Mouse (Mus musculus) midbrain, embryonic 13.5 days (tissue): ENCODE results near the gene Pafah1b2. TPM values are rescaled to one million over a fixed set of nuclear protein-coding genes. Genes with fewer than 3 reads are reported as not detected.

Experiments used
- ATAC-seq: fragments of 200-750 bp; cut with Nextera tagmentation; 2 replicates; pipeline ENCODE4 v1.8.0; 2017; ENCODE audit warnings: mild to moderate bottlenecking, moderate TSS enrichment, moderate library complexity
- H3K27ac ChIP-seq: fragments of 300-500 bp; sonication (generic); 2 replicates; pipeline ENCODE4 v1.5.1; 2015; ENCODE audit warnings: inconsistent platforms, mild to moderate bottlenecking, moderate library complexity
- H3K27me3 ChIP-seq: fragments of 300-500 bp; sonication (generic); 2 replicates; pipeline ENCODE4 v1.6.1; 2015; ENCODE audit warnings: mild to moderate bottlenecking, inconsistent platforms
- H3K36me3 ChIP-seq: fragments of 300-500 bp; sonication (generic); 2 replicates; pipeline ENCODE4 v1.6.1; 2015; ENCODE audit warnings: mild to moderate bottlenecking, inconsistent platforms
- H3K4me1 ChIP-seq: fragments of 300-500 bp; sonication (generic); replicated peaks from 2 replicates; pipeline ENCODE4 v1.6.1; 2015; ENCODE audit warnings: inconsistent platforms
- H3K4me2 ChIP-seq: fragments of 300-500 bp; sonication (generic); replicated peaks from 2 replicates; pipeline ENCODE4 v1.6.1; 2015; ENCODE audit warnings: moderate library complexity, mild to moderate bottlenecking, inconsistent platforms
- H3K4me3 ChIP-seq: fragments of 300-500 bp; sonication (generic); replicated peaks from 2 replicates; pipeline ENCODE4 v1.5.1; 2015; ENCODE audit warnings: mild to moderate bottlenecking, inconsistent platforms
- H3K9ac ChIP-seq: fragments of 300-500 bp; sonication (generic); replicated peaks from 2 replicates; pipeline ENCODE4 v1.6.1; 2015; ENCODE audit warnings: mild to moderate bottlenecking, inconsistent platforms
- H3K9me3 ChIP-seq: fragments of 300-500 bp; sonication (generic); 2 replicates; pipeline ENCODE4 v1.6.1; 2016; ENCODE audit warnings: mild to moderate bottlenecking, inconsistent platforms
- WGBS: fragments of 180-500 bp; shearing (Covaris S2); methylation state at CpG from one replicate; pipeline ENCODE4 v1.1.7; 2015; 5-methylcytosine and 5-hydroxymethylcytosine counted together
- polyA plus RNA-seq: library from polyadenylated mRNA; unstranded; fragments of >200 nt; fragmentation: Nextera tagmentation; extraction: Ambion mirVana; gene quantifications from 2 replicates; pipeline ENCODE4 v1.2.1, GENCODE M21; 2015

The Pafah1b2 gene
- polyA plus RNA-seq, 1 experiment from 2014 or later = 303 TPM

DNA sequence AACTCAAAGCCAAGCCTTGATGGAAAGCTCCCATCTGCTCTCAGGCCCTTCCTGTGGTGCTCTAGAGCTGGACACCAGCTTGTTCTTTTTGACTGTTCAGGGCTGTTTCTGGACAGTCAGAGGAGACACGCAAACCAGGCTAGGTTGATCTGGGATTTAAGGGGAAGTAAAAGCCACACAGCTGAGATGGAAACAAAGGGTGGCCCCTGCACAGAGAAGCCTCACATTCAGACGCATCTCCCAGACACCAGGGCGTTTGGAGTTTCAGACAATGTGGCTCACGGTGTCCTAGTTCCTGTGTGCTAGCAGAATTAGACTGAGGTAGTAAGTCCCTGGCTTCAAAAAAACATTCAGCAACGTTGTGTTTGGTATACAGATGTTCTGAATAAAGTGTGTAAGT is 6.3 kb downstream of the Pafah1b2 start:
- 53% methylated on average over 5 of the region's 5 CpGs for WGBS
- no peaks in the 10 kb centered on the region for H3K36me3 ChIP-seq
- no peak overlapping the region for H3K27ac ChIP-seq
- H3K9me3 ChIP-seq = no peaks in the 10 kb centered on the region
- no peak overlapping the region for H3K9ac ChIP-seq
- H3K4me1 ChIP-seq = peaks cover 2% of the 10 kb centered on the region; the same call in 1 of the 2 replicates
- no peak overlapping the region for H3K4me3 ChIP-seq
- no peak overlapping the region for H3K4me2 ChIP-seq
- no peak for ATAC-seq
- 0 out of 2 replicates have a peak, but pooled peaks cover 1% of the 10 kb centered on the region for H3K27me3 ChIP-seq

DNA sequence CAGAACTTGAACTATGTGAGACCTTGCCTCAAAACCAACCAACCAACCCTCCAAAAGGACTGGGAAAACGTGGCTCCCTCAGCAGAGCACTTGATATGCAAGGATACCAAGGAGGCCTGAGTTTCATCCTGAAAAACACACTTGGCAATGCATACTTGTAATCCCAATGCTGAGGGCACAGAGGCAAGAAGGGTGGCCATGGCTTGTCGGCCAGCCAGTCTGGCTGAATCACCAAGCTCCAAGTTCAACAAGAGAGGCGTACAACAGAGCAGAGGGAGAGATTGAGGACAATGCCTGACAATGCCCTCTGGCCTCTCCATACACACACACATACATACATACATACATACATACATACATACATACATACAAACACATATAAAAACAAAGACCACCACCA is 8.0 kb downstream of the Pafah1b2 start:
- no peak overlapping the region for H3K9ac ChIP-seq
- WGBS = 68% methylated on average over 3 of the region's 3 CpGs
- no peak for ATAC-seq

DNA sequence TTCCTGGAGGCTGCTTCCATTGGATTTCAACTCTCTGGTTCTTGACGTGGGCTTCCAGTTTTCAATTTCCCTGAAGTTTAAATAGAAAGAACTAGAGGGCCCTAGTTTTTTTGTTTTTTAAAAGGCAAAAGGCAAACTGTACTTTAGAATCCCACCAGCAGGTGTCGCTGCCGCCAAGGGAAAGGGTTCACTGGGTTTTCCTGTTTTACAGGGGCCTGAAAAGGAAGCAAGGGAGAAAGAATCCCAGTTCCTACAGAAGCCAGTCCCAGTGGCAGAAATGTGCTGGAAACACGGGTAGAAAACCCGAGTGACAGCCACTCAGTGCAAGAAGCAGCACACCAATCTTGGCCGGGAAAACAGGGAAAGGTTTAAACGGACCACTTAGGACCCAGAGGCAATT is 8.8 kb downstream of the Pafah1b2 start:
- no peaks in the 10 kb centered on the region for H3K36me3 ChIP-seq
- H3K9me3 ChIP-seq = no peaks in the 10 kb centered on the region
- H3K4me1 ChIP-seq = no peaks in the 10 kb centered on the region
- no peaks in the 10 kb centered on the region for H3K27me3 ChIP-seq
- H3K9ac ChIP-seq = no peak overlapping the region
- H3K4me2 ChIP-seq = no peak overlapping the region
- H3K4me3 ChIP-seq = no peak overlapping the region
- WGBS = 8% methylated on average over 7 of the region's 7 CpGs
- no peak overlapping the region for H3K27ac ChIP-seq
- no peak; the same call in 1 of the 2 replicates for ATAC-seq

More for the DNA sequence above, 8.0 kb downstream of the Pafah1b2 start:
- Histone ChIP-seq H3K36me3 (no peaks in the 10 kb centered on the region), H3K9me3 (no peaks in the 10 kb centered on the region), H3K4me2 (no peak overlapping the region), H3K27me3 (no peaks in the 10 kb centered on the region), H3K4me3 (no peak overlapping the region), H3K27ac (no peak overlapping the region), H3K4me1 (no peaks in the 10 kb centered on the region)

DNA sequence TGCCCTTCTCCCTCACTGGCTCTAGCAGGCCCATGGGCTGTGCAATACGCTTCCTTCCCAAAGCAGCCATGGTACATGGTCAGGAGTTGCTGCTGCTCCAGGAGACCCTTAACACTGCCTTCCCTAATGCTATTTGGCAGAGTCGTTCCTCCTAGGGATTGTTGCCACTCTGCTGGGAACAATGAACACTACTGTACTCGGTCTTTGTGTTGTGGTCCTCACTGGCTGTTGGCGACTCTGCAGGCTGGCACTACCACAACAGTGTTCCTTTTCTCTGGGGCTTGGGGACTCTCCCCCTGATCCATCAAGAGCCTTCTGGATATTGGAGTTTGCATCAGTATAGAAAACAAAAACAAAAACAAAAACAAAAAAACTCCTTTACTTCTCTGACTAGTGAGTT is 13.5 kb downstream of the Pafah1b2 start:
- H3K9ac ChIP-seq = no peak overlapping the region
- 74% methylated on average over 4 of the region's 4 CpGs for WGBS
- no peaks in the 10 kb centered on the region for H3K36me3 ChIP-seq
- H3K4me3 ChIP-seq = no peak overlapping the region
- H3K4me2 ChIP-seq = no peak overlapping the region
- H3K27ac ChIP-seq = no peak overlapping the region
- H3K27me3 ChIP-seq = no peaks in the 10 kb centered on the region
- H3K9me3 ChIP-seq = no peaks in the 10 kb centered on the region
- ATAC-seq = no peak
- H3K4me1 ChIP-seq = no peaks in the 10 kb centered on the region

DNA sequence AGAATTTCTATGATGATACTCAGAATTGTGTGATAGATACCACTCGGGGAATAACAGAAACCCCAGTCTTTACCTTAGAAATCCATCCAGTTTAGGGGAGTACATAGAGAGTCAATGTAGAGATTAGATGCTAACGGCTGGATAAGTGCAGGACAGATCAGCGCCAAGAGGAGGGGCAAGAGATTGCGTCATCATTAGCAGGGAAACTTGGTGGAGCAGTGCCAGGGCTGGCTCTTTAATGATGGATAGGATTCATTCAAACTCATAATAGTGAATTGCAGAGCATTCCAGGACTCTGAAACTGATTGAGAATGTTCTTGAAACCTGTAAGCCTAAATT is 27.3 kb downstream of the Pafah1b2 start:
- WGBS = under 1% methylated on average over 4 of the region's 4 CpGs
- Histone ChIP-seq H3K9me3 (no peaks in the 10 kb centered on the region), H3K4me2 (peak overlapping the region; percentile 95), H3K36me3 (peaks cover 4% of the 10 kb centered on the region), H3K4me3 (peak overlapping the region; percentile 97), H3K27ac (peak overlapping the region; percentile 97), H3K9ac (peak overlapping the region; percentile 98), H3K4me1 (peaks cover 44% of the 10 kb centered on the region), H3K27me3 (no peaks in the 10 kb centered on the region)
- peak; percentile 68 for ATAC-seq

DNA sequence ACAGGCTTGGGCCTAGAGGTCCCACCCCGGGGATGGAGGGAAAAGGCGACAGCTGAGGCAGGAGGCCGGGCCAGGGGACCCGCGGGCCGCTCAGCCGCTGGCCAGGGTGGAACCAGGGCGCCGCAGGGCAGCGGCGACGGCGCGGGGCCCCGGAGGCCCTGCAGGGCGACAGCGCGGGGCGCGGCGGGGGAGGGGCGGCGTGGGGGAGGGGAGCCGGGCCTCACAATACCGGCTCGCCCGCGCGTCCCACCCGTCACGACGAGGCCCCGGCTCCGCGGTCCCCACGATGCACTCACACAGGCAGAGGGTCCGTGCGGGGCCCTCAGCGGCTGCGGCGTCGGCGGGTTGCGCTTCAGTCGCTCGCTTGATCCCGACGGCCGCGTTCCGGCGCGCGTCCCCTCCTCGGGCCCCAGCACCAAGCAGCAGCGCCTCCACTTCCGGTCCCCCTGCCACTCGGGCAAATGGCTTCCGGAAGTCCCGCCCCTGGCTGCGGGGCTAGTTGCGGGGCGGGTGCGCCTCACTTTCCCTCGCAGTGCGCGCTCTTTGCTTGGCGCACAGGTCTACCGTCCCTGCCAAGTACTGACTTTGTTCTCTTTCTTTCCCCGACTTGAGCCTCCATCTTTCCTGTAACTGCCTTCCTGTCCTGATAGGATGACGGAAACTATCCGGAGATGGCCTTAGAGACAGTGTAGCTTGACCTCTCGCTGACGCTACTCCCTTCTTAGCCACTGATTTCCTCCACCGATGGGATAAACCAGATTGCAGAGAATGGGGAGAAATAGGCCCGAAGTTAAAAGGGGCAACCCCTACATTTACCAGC is 27.9 kb downstream of the Pafah1b2 start:
- Histone ChIP-seq H3K4me3 (peak overlapping the region; percentile 97), H3K27ac (peak overlapping the region; percentile 97), H3K27me3 (no peaks in the 10 kb centered on the region), H3K9me3 (no peaks in the 10 kb centered on the region), H3K36me3 (peaks cover 4% of the 10 kb centered on the region), H3K9ac (peak overlapping the region; percentile 98), H3K4me1 (peaks cover 49% of the 10 kb centered on the region), H3K4me2 (peak overlapping the region; percentile 95)
- ATAC-seq = peak; percentile 93
- 0% methylated on average over 39 of the region's 76 CpGs for WGBS

DNA sequence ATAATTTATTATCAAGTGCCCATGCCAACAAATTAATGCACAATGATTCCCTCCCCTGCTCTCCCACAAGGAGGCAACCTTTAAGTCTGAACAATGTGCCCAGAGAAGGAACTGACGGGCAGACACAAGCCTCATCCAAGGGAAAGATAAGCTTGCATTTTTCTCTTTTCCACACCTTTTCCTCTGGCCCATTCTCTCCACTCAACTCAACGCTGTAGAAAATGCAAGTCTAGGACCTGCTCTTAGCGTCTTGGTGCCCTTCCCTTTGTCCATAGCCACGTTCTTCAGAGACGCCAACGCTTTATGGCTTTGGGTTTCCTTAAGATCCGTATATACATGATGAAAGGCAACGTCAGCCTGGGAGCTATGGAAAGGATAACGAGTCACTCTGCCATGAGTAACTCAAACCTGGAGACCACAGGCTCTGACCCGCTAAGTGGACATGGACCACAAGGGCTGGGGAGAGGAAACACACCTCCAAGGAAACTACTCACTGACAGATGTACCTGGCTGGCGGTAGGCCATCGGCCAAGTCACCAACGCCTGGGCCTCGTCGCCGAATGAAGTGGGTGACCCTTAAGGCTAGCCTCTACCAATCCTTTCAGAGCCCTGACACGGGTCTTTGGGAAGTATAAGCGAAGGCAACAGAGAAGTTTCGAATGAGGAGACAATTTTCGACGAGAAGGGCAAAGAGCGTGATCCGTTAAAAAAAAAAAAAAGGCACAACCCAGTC is 28.6 kb downstream of the Pafah1b2 start:
- Histone ChIP-seq H3K9me3 (no peaks in the 10 kb centered on the region), H3K27ac (peak overlapping the region; percentile 97), H3K4me1 (peaks cover 49% of the 10 kb centered on the region), H3K36me3 (peaks cover 4% of the 10 kb centered on the region), H3K4me2 (peak overlapping the region; percentile 95), H3K27me3 (no peaks in the 10 kb centered on the region), H3K4me3 (peak overlapping the region; percentile 97), H3K9ac (peak overlapping the region; percentile 98)
- WGBS = 1% methylated on average over 23 of the region's 23 CpGs
- ATAC-seq = peak; percentile 25; the same call in 1 of the 2 replicates

DNA sequence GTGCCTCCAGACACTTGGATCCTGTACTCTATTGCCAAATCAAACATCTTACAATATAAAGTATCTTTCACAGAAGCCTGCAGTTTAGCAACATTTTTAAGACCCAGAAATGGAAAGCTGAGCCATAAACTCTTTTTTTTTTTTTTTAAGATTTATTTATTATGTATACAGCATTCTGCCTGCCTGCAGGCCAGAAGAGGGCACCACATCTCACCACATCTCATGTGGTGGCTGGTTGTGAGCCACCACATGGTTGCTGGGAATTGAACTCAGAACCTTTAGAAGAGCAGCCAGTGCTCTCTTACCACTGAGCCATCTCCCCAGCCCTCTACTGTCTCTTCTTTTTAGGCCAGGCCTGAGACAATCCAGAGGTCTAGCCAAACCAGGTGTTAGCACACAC is 31.2 kb downstream of the Pafah1b2 start:
- peaks cover 11% of the 10 kb centered on the region for H3K36me3 ChIP-seq
- H3K27ac ChIP-seq = no peak overlapping the region
- H3K4me3 ChIP-seq = no peak overlapping the region
- peaks cover 49% of the 10 kb centered on the region for H3K4me1 ChIP-seq
- 0 out of 2 replicates have a peak overlapping the region, but pooled peaks have one; percentile 6 for H3K4me2 ChIP-seq
- H3K9ac ChIP-seq = no peak overlapping the region
- no peaks in the 10 kb centered on the region for H3K27me3 ChIP-seq
- no peaks in the 10 kb centered on the region for H3K9me3 ChIP-seq
- ATAC-seq = no peak

DNA sequence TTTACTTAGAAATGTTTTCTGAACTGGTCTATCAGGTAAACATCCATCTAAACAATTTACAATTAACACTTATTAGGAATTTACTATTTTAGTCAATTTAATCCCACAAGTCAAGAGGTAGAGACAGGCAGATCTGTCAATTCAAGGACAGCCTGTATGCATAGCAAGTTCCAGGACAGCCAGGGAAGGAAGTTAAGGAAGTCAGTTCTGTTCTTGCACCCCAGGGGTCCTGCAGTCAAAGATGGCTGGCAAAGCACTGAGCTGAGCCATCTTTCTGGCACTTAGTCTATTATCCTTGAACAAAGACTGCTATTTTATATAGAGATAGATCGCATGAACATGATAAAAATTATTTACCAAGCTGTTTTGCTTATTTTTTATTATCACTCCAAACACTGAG is 31.9 kb downstream of the Pafah1b2 start:
- no peak overlapping the region for H3K9ac ChIP-seq
- no peak overlapping the region for H3K27ac ChIP-seq
- H3K9me3 ChIP-seq = no peaks in the 10 kb centered on the region
- ATAC-seq = no peak
- 89% methylated on average over 1 of the region's 1 CpGs for WGBS
- H3K4me3 ChIP-seq = no peak overlapping the region
- peaks cover 46% of the 10 kb centered on the region for H3K4me1 ChIP-seq
- peaks cover 16% of the 10 kb centered on the region for H3K36me3 ChIP-seq
- H3K4me2 ChIP-seq = no peak overlapping the region
- no peaks in the 10 kb centered on the region for H3K27me3 ChIP-seq

DNA sequence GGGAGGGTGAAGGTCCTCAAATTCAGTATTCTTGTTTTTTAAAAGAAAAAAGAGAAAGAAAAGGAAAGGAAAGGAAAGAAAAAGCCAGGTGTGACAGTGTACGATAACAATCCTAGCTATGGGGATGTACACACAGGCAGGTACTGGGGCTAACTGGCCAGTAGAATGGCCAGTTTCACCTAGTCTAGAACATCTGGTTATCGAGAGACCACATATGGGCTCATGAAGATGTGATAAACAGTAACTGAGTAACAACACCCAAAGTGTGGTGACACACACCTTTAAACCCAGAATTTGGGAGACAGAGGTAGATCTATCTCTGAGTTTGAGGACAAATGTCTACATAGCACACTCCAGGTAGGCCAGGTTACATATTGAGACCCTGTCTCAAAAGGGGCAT is 32.7 kb downstream of the Pafah1b2 start:
- Histone ChIP-seq H3K9me3 (no peaks in the 10 kb centered on the region), H3K27me3 (no peaks in the 10 kb centered on the region), H3K36me3 (peaks cover 22% of the 10 kb centered on the region), H3K4me2 (no peak overlapping the region), H3K27ac (no peak overlapping the region), H3K4me1 (peaks cover 40% of the 10 kb centered on the region), H3K9ac (no peak overlapping the region), H3K4me3 (no peak overlapping the region)
- 96% methylated on average over 2 of the region's 2 CpGs for WGBS
- no peak for ATAC-seq

DNA sequence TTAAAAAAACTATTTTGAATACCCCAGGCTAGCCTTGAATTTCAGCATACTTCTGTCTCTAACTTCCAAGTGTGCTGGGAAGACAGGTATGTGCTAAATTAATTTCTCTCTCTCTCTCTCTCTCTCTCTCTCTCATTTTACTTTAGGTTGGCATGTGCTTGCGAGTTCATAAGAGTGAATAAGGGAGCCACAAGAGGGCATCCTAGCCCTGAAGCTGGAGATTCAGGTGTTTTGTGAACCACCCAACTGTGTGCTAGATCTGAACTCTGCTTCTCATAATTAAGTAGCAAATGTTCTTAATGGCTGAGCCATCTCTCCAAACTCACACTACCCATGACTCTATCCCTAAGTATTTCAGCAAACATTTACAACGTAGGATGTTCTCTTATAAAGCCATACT is 35.6 kb downstream of the Pafah1b2 start:
- ATAC-seq = no peak
- Histone ChIP-seq H3K4me3 (no peak overlapping the region), H3K4me2 (no peak overlapping the region), H3K4me1 (peaks cover 19% of the 10 kb centered on the region), H3K27me3 (no peaks in the 10 kb centered on the region), H3K9me3 (no peaks in the 10 kb centered on the region), H3K9ac (no peak overlapping the region), H3K27ac (no peak overlapping the region), H3K36me3 (peaks cover 45% of the 10 kb centered on the region)
- WGBS = 76% methylated on average over 2 of the region's 2 CpGs

DNA sequence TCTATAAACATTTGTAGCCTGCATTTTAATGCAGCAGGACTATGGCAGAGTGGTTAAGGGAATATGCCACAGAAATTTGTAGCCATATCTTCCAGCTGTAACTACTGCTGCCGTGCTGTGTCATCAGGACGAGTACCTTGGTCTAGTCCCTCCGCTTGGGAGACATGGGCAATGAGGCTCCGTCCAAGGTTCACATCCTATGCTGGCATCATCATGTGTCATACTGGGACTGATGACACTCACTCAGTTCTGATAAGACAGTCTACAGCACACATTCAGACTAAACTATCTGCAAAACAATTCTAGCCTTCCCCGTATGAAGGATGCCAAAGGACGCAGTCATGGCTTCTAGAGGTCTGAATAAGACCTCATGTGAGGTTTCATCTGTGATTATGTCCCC is 48.9 kb downstream of the Pafah1b2 start:
- ATAC-seq = no peak
- H3K4me3 ChIP-seq = no peak overlapping the region
- H3K4me1 ChIP-seq = peaks cover 4% of the 10 kb centered on the region
- 93% methylated on average over 6 of the region's 6 CpGs for WGBS
- peaks cover 67% of the 10 kb centered on the region for H3K36me3 ChIP-seq
- H3K27me3 ChIP-seq = no peaks in the 10 kb centered on the region
- H3K27ac ChIP-seq = no peak overlapping the region
- H3K9ac ChIP-seq = no peak overlapping the region
- H3K4me2 ChIP-seq = no peak overlapping the region
- no peaks in the 10 kb centered on the region for H3K9me3 ChIP-seq
